Mouse (Mus musculus): ENCODE results near the gene Exosc9. TPM values are rescaled to one million over a fixed set of nuclear protein-coding genes. Genes with fewer than 3 reads are reported as not detected.
"Not testable (repeated sequence)": the region's sequence is repeated elsewhere in the genome, so short reads cannot be mapped to it uniquely, and the experiment has no call there.

Exosc9 gene
- polyA plus RNA-seq, 1 experiment from 2014 or later: 30.0 TPM

- peak; percentile 96 for ATAC-seq (ENCODE audit: low read depth)
- H3K4me3 ChIP-seq (ENCODE audit: low read depth, low read length): peak within 1 kb of the TSS; percentile 100
- WGBS (ENCODE audit: insufficient replicate concordance): under 1% methylated on average over 58 of the region's 60 CpGs
- peaks cover 30% of the 10 kb centered on the region for H3K36me3 ChIP-seq (ENCODE audit: control insufficient read depth, insufficient read depth)
- H3K4me2 ChIP-seq (ENCODE audit: low read depth, low read length): peak within 1 kb of the TSS; percentile 71
- no peaks in the 10 kb centered on the region for H3K27me3 ChIP-seq (ENCODE audit: control insufficient read depth, insufficient read depth, low read depth, low read length)
- peaks cover 19% of the 10 kb centered on the region for H3K4me1 ChIP-seq (ENCODE audit: control insufficient read depth, low read depth, low read length)
- no peaks in the 10 kb centered on the region for H3K9me3 ChIP-seq (replicated peaks; ENCODE audit: control insufficient read depth, low read length)
- H3K27ac ChIP-seq (ENCODE audit: low read length): peak within 1 kb of the TSS; percentile 94
- peak within 1 kb of the TSS; percentile 100 for H3K9ac ChIP-seq (ENCODE audit: low read depth, low read length)
Measured at GRCm38 (mm10) chr3:36571827-36572378, 19.5 kb downstream of the Exosc9 start, which contains the start of gene Ccna2. TSS of gene Ccna2 (minus strand) at chr3:36572150.

- Histone ChIP-seq H3K27me3 (ENCODE audit: control insufficient read depth, insufficient read depth, low read depth, low read length) (no peaks in the 10 kb centered on the region), H3K9me3 (replicated peaks; ENCODE audit: control insufficient read depth, low read length) (no peaks in the 10 kb centered on the region), H3K27ac (ENCODE audit: low read length) (no peak overlapping the region), H3K9ac (ENCODE audit: low read depth, low read length) (no peak overlapping the region), H3K36me3 (ENCODE audit: control insufficient read depth, insufficient read depth) (no peaks in the 10 kb centered on the region), H3K4me3 (ENCODE audit: low read depth, low read length) (no peak overlapping the region), H3K4me2 (ENCODE audit: low read depth, low read length) (no peak overlapping the region), H3K4me1 (ENCODE audit: control insufficient read depth, low read depth, low read length) (no peaks in the 10 kb centered on the region)
- 64% methylated on average over 3 of the region's 3 CpGs for WGBS (ENCODE audit: insufficient replicate concordance)
- no peak for ATAC-seq (ENCODE audit: low read depth)
Measured at GRCm38 (mm10) chr3:36598811-36599210, 46.4 kb downstream of the Exosc9 start.

- not testable (repeated sequence) for H3K4me3 ChIP-seq (ENCODE audit: low read depth, low read length); H3K4me1 ChIP-seq (ENCODE audit: control insufficient read depth, low read depth, low read length); H3K27ac ChIP-seq (ENCODE audit: low read length); H3K36me3 ChIP-seq (ENCODE audit: control insufficient read depth, insufficient read depth); ATAC-seq (ENCODE audit: low read depth); H3K9ac ChIP-seq (ENCODE audit: low read depth, low read length); H3K4me2 ChIP-seq (ENCODE audit: low read depth, low read length); H3K27me3 ChIP-seq (ENCODE audit: control insufficient read depth, insufficient read depth, low read depth, low read length); H3K9me3 ChIP-seq (replicated peaks; ENCODE audit: control insufficient read depth, low read length)
- 78% methylated on average over 8 of the region's 9 CpGs for WGBS (ENCODE audit: insufficient replicate concordance)
Measured at GRCm38 (mm10) chr3:36599773-36600172, 47.4 kb downstream of the Exosc9 start.

GRCm38 (mm10) chr3:36605894-36606783 lies 53.7 kb downstream of the Exosc9 start:
- peak; percentile 90 for ATAC-seq (ENCODE audit: low read depth)
- H3K36me3 ChIP-seq (ENCODE audit: control insufficient read depth, insufficient read depth): no peaks in the 10 kb centered on the region
- H3K4me1 ChIP-seq (ENCODE audit: control insufficient read depth, low read depth, low read length): no peaks in the 10 kb centered on the region; the same call in none of the 2 replicates
- H3K9me3 ChIP-seq (replicated peaks; ENCODE audit: control insufficient read depth, low read length): no peaks in the 10 kb centered on the region
- peak overlapping the region; percentile 36; the same call in 1 of the 2 replicates for H3K9ac ChIP-seq (ENCODE audit: low read depth, low read length)
- no peaks in the 10 kb centered on the region for H3K27me3 ChIP-seq (ENCODE audit: control insufficient read depth, insufficient read depth, low read depth, low read length)
- 22% methylated on average over 7 of the region's 7 CpGs for WGBS (ENCODE audit: insufficient replicate concordance)
- peak overlapping the region; percentile 67 for H3K27ac ChIP-seq (ENCODE audit: low read length)
- peak overlapping the region; percentile 33 for H3K4me3 ChIP-seq (ENCODE audit: low read depth, low read length)
- peak overlapping the region; percentile 47 for H3K4me2 ChIP-seq (ENCODE audit: low read depth, low read length)

- ATAC-seq (ENCODE audit: low read depth): 0 out of 2 replicates have a peak, but pooled peaks have one; percentile 2
- 21% methylated on average over 6 of the region's 6 CpGs for WGBS (ENCODE audit: insufficient replicate concordance)
- no peaks in the 10 kb centered on the region for H3K36me3 ChIP-seq (ENCODE audit: control insufficient read depth, insufficient read depth)
- H3K27ac ChIP-seq (ENCODE audit: low read length): no peak overlapping the region; the same call in 1 of the 2 replicates
- H3K4me2 ChIP-seq (ENCODE audit: low read depth, low read length): peak overlapping the region; percentile 94
- H3K9ac ChIP-seq (ENCODE audit: low read depth, low read length): peak overlapping the region; percentile 78
- H3K4me1 ChIP-seq (ENCODE audit: control insufficient read depth, low read depth, low read length): peaks cover 13% of the 10 kb centered on the region
- no peaks in the 10 kb centered on the region for H3K9me3 ChIP-seq (replicated peaks; ENCODE audit: control insufficient read depth, low read length)
- H3K27me3 ChIP-seq (ENCODE audit: control insufficient read depth, insufficient read depth, low read depth, low read length): no peaks in the 10 kb centered on the region
- H3K4me3 ChIP-seq (ENCODE audit: low read depth, low read length): peak overlapping the region; percentile 80
Measured at GRCm38 (mm10) chr3:36612687-36613086, 60.3 kb downstream of the Exosc9 start.

- WGBS (ENCODE audit: insufficient replicate concordance): 4% methylated on average over 37 of the region's 38 CpGs
Measured at GRCm38 (mm10) chr3:36613202-36613907, 60.9 kb downstream of the Exosc9 start, which contains the start of gene Bbs7. TSS of gene Bbs7 (minus strand) at chr3:36613477.

GRCm38 (mm10) chr3:36613908-36614255 lies 61.5 kb downstream of the Exosc9 start:
- Histone ChIP-seq H3K9me3 (replicated peaks; ENCODE audit: control insufficient read depth, low read length) (no peaks in the 10 kb centered on the region), H3K4me1 (ENCODE audit: control insufficient read depth, low read depth, low read length) (peaks cover 13% of the 10 kb centered on the region), H3K27me3 (ENCODE audit: control insufficient read depth, insufficient read depth, low read depth, low read length) (no peaks in the 10 kb centered on the region), H3K4me3 (ENCODE audit: low read depth, low read length) (no peak overlapping the region; the same call in 1 of the 2 replicates), H3K36me3 (ENCODE audit: control insufficient read depth, insufficient read depth) (no peaks in the 10 kb centered on the region), H3K27ac (ENCODE audit: low read length) (no peak overlapping the region), H3K4me2 (ENCODE audit: low read depth, low read length) (peak overlapping the region; percentile 94), H3K9ac (ENCODE audit: low read depth, low read length) (no peak overlapping the region)
- ATAC-seq (ENCODE audit: low read depth): no peak
- 71% methylated on average over 5 of the region's 5 CpGs for WGBS (ENCODE audit: insufficient replicate concordance)

More at GRCm38 (mm10) chr3:36613202-36613907, 60.9 kb downstream of the Exosc9 start, which contains the start of gene Bbs7:
- Histone ChIP-seq H3K27ac (ENCODE audit: low read length) (peak within 1 kb of the TSS; percentile 37; the same call in 1 of the 2 replicates), H3K9ac (ENCODE audit: low read depth, low read length) (peak within 1 kb of the TSS; percentile 78), H3K27me3 (ENCODE audit: control insufficient read depth, insufficient read depth, low read depth, low read length) (no peaks in the 10 kb centered on the region), H3K4me2 (ENCODE audit: low read depth, low read length) (peak within 1 kb of the TSS; percentile 94), H3K9me3 (replicated peaks; ENCODE audit: control insufficient read depth, low read length) (no peaks in the 10 kb centered on the region), H3K36me3 (ENCODE audit: control insufficient read depth, insufficient read depth) (no peaks in the 10 kb centered on the region), H3K4me3 (ENCODE audit: low read depth, low read length) (peak within 1 kb of the TSS; percentile 80), H3K4me1 (ENCODE audit: control insufficient read depth, low read depth, low read length) (peaks cover 13% of the 10 kb centered on the region)
- peak; percentile 97 for ATAC-seq (ENCODE audit: low read depth)

All from liver, embryonic 16.5 days (tissue).